Mouse (Mus musculus) frontal cortex, postnatal 25 days (tissue): ENCODE measurements at regions not wholly inside any gene's neighbourhood (a gene's known extent, or its start where the extent isn't known, plus 50 kb on each side); places are given as distances from the start of the nearest gene placed in this dataset.

ENCODE experiments used
- DNase-seq, 2 experiments: peaks; one replicate each; pipeline ENCODE4 v3.0.0; 2022; ENCODE audit warnings: low spot score in 2 of 2

GRCm38 (mm10) chr7:70016611-70017010 is 349.9 kb downstream of the Nr2f2 start:
- DNase-seq = no peak

GRCm38 (mm10) chr7:70003200-70003986 is 363.1 kb downstream of the Nr2f2 start:
- DNase-seq = no peak

- no peak for DNase-seq
Observed at GRCm38 (mm10) chr7:69998756-69999155, 367.8 kb downstream of the Nr2f2 start.

- no peak for DNase-seq
Observed at GRCm38 (mm10) chr7:69994540-69995303, 371.8 kb downstream of the Nr2f2 start.

GRCm38 (mm10) chr7:69992383-69993327 is 373.9 kb downstream of the Nr2f2 start:
- DNase-seq = no peak

- no peak for DNase-seq
Observed at GRCm38 (mm10) chr7:69991982-69992381, 374.6 kb downstream of the Nr2f2 start.

- no peak for DNase-seq
Observed at GRCm38 (mm10) chr7:69988704-69989103, 377.8 kb downstream of the Nr2f2 start.

- DNase-seq = no peak
Observed at GRCm38 (mm10) chr7:69981301-69981700, 385.2 kb downstream of the Nr2f2 start.

GRCm38 (mm10) chr7:69976369-69976768 is 390.2 kb downstream of the Nr2f2 start:
- DNase-seq = no peak

GRCm38 (mm10) chr7:69964002-69964401 is 402.5 kb downstream of the Nr2f2 start:
- no peak for DNase-seq

- no peak for DNase-seq
Observed at GRCm38 (mm10) chr7:69950221-69950670, 416.3 kb downstream of the Nr2f2 start.

- no peak for DNase-seq
Observed at GRCm38 (mm10) chr7:69949647-69950121, 416.9 kb downstream of the Nr2f2 start.

- no peak for DNase-seq
Observed at GRCm38 (mm10) chr7:69946396-69946795, 420.1 kb downstream of the Nr2f2 start.

- no peak for DNase-seq
Observed at GRCm38 (mm10) chr7:69941881-69942280, 424.7 kb downstream of the Nr2f2 start.

GRCm38 (mm10) chr7:69925261-69925660 is 441.3 kb downstream of the Nr2f2 start:
- no peak for DNase-seq

GRCm38 (mm10) chr7:69924551-69924950 is 442.0 kb downstream of the Nr2f2 start:
- no peak for DNase-seq

GRCm38 (mm10) chr7:69911760-69912159 is 454.8 kb downstream of the Nr2f2 start:
- no peak for DNase-seq

- no peak for DNase-seq
Observed at GRCm38 (mm10) chr7:69890503-69891061, 476.0 kb downstream of the Nr2f2 start.

- no peak for DNase-seq
Observed at GRCm38 (mm10) chr7:69888251-69888650, 478.3 kb downstream of the Nr2f2 start.

- no peak for DNase-seq
Observed at GRCm38 (mm10) chr7:69877031-69877430, 489.5 kb downstream of the Nr2f2 start.

- no peak for DNase-seq
Observed at GRCm38 (mm10) chr7:69865801-69866200, 500.7 kb downstream of the Nr2f2 start.
